23 mouse cellular contexts compared by ENCODE assay signal in genomic region chr19:34298531-34298930, GRCm38 (mm10). TPM values are rescaled to one million over a fixed set of nuclear protein-coding genes. Genes with fewer than 3 reads are reported as not detected.
A peak's percentile ranks its signal among the peaks of the same experiment; 100 is the strongest.
DNase-seq lines count a peak whose midpoint lies in the region; ATAC-seq and TF ChIP-seq lines count a peak whose summit lies in the region.
"Had no signal": no experiment of that assay in that cellular context is flagged by ENCODE, and none has a peak within 500 bp of the region (broad histone marks: within the 10 kb centered on the region; RNA-seq: fewer than 3 reads in every experiment).

No protein-coding gene starts in this region.

- no peak for TF ChIP-seq RAD21 in CH12.LX (IDR thresholded peaks at IDR 0.05; ENCODE audit: low read depth, low read length)

- 85% methylated on average over 1 of the region's 1 CpGs for WGBS in forebrain, embryonic 12.5 days

- no peak overlapping the region for H3K4me3 ChIP-seq in CH12.LX (replicated peaks in 1 of 3; ENCODE audit: low read depth in 2 of 3, low read length in 2 of 3, poor library complexity in 1 of 3)
- no peak overlapping the region for H3K4me3 ChIP-seq in forebrain, embryonic 12.5 days (replicated peaks)

- peak overlapping the region; percentile 68 for H3K27ac ChIP-seq in CH12.LX (ENCODE audit: insufficient read depth, low read depth)
- H3K27ac ChIP-seq in forebrain, embryonic 12.5 days = no peak overlapping the region

- H3K36me3 ChIP-seq in CH12.LX (replicated peaks in 1 of 2; ENCODE audit: control insufficient read depth in 1 of 2, insufficient read depth in 1 of 2, low read length in 1 of 2) = peaks cover 14 to 39% of the 10 kb centered on the region in 2 experiments
- H3K36me3 ChIP-seq in forebrain, embryonic 12.5 days (replicated peaks) = no peaks in the 10 kb centered on the region
- H3K36me3 ChIP-seq: G1E had no signal

- no peak for ATAC-seq in forebrain, embryonic 12.5 days (ENCODE audit: low FRiP score)
- ATAC-seq: Patski had no signal

- TF ChIP-seq POLR2A in CH12.LX (IDR thresholded peaks at IDR 0.05; ENCODE audit: low read depth, low read length) = no peak

- H3K4me1 ChIP-seq in CH12.LX (ENCODE audit: control insufficient read depth in 1 of 2, insufficient read depth in 2 of 2) = peaks cover 38 to 96% of the 10 kb centered on the region in 2 experiments
- no peaks in the 10 kb centered on the region for H3K4me1 ChIP-seq in forebrain, embryonic 12.5 days

- dilution Hi-C loops in CH12.LX (cut with MboI; ENCODE audit: extremely low pct_ligation_motif_present, extremely low pct_unique_long_range_greater_than_20kb, low sequenced_read_pairs) = no loop called here

- peak overlapping the region; percentile 65 for H3K9ac ChIP-seq in CH12.LX (ENCODE audit: insufficient read depth, low read depth)
- no peak overlapping the region for H3K9ac ChIP-seq in forebrain, embryonic 12.5 days

- TF ChIP-seq CTCF in CH12.LX (conservative IDR thresholded peaks at IDR 0.05 in 1 of 2, IDR thresholded peaks at IDR 0.05 in 1 of 2; ENCODE audit: low read depth in 2 of 2, low read length in 2 of 2) = no peak

- in situ Hi-C loops in CH12.LX (cut with MboI; ENCODE audit: low pct_ligation_motif_present, low pct_unique_long_range_greater_than_20kb, low sequenced_read_pairs) = no loop called here

- peak; percentile 71 for TF ChIP-seq EP300 in CH12.LX (IDR thresholded peaks at IDR 0.05; ENCODE audit: low read length)

- H3K79me2 ChIP-seq in CH12.LX (replicated peaks; ENCODE audit: control insufficient read depth, extremely low read depth, insufficient read depth, poor library complexity, severe bottlenecking) = peaks cover 47% of the 10 kb centered on the region

- H3K4me2 ChIP-seq in CH12.LX (ENCODE audit: insufficient read depth, low read depth, poor library complexity, severe bottlenecking) = peak overlapping the region; percentile 90
- no peak overlapping the region for H3K4me2 ChIP-seq in forebrain, embryonic 12.5 days

- DNase-seq in A20 (ENCODE audit: low read depth, low spot score) (peak; percentile 66), CH12.LX (ENCODE audit: extremely low read depth) (no peak)
- DNase-seq in CD4-positive helper T cell, adult 2 months (ENCODE audit: low read depth, low spot score) = peak; percentile 21
- peak; percentile 49 for DNase-seq in induced T-regulatory cell, adult 2 months (ENCODE audit: low read depth)
- DNase-seq in right cerebral cortex, postnatal 36 days (ENCODE audit: low spot score in 2 of 2) = no peak
- DNase-seq in frontal cortex, postnatal 25 days (ENCODE audit: low spot score in 2 of 2) = no peak
- no peak for DNase-seq in neural tube, embryonic 10.5 days (ENCODE audit: extremely low spot score, low spot score)
- DNase-seq: adrenal gland, adult 2 months; adrenal gland, adult 8-10 months; adrenal gland, postnatal 10 days; adrenal gland, postnatal 14 days; adrenal gland, postnatal 25 days; adrenal gland, postnatal 36 days; B cell, adult 2 months; cerebellum, adult 11 months; cerebellum, adult 11-12 months; cerebellum, adult 18-20 months; cerebellum, adult 2 months; cerebellum, adult 8-10 months had no signal

- no peaks in the 10 kb centered on the region for H3K9me3 ChIP-seq in CH12.LX (replicated peaks; ENCODE audit: low read length)
- no peaks in the 10 kb centered on the region for H3K9me3 ChIP-seq in forebrain, embryonic 12.5 days
- H3K9me3 ChIP-seq: G1E had no signal

- H3K27me3 ChIP-seq in CH12.LX (replicated peaks) = no peaks in the 10 kb centered on the region
- no peaks in the 10 kb centered on the region for H3K27me3 ChIP-seq in forebrain, embryonic 12.5 days
- H3K27me3 ChIP-seq: Patski had no signal

TF ChIP-seq in CH12.LX, 34 proteins besides CTCF, POLR2A, EP300 and RAD21:
- TF ChIP-seq ZNF384 (IDR thresholded peaks at IDR 0.05; ENCODE audit: low read depth, low read length) (no peak), ELF1 (IDR thresholded peaks at IDR 0.05; ENCODE audit: low read depth, low read length) (no peak), CHD1 (IDR thresholded peaks at IDR 0.05; ENCODE audit: low read depth, low read length) (0 out of 2 replicates have a peak, but pooled peaks have one; percentile 48), JUN (IDR thresholded peaks at IDR 0.05; ENCODE audit: insufficient read depth, low read depth, low read length) (no peak), PAX5 (IDR thresholded peaks at IDR 0.05; ENCODE audit: low read length) (no peak), JUND (conservative IDR thresholded peaks at IDR 0.05; ENCODE audit: low read depth, low read length) (peak; percentile 39; the same call in 1 of the 2 replicates), USF2 (conservative IDR thresholded peaks at IDR 0.05; ENCODE audit: low read depth, low read length) (no peak), IRF4 (IDR thresholded peaks at IDR 0.05; ENCODE audit: low read depth, low read length) (peak; percentile 63; the same call in 1 of the 2 replicates), USF1 (IDR thresholded peaks at IDR 0.05; ENCODE audit: low read depth, low read length) (no peak), HCFC1 (IDR thresholded peaks at IDR 0.05; ENCODE audit: low read depth, low read length) (no peak), MAFK (IDR thresholded peaks at IDR 0.05; ENCODE audit: insufficient replicate concordance, low read length) (no peak), MAX (IDR thresholded peaks at IDR 0.05; ENCODE audit: low read length) (no peak), MAZ (IDR thresholded peaks at IDR 0.05; ENCODE audit: low read depth, low read length) (no peak), UBTF (IDR thresholded peaks at IDR 0.05; ENCODE audit: low read depth, low read length) (no peak)

RNA-seq across cellular contexts. Expression of gene Fas, which starts 8.1 kb away (rescaled TPM):
- 22.4 and 38.3 TPM in 2 replicates for total RNA-seq in CH12.LX (2012; rRNA removed)
- total RNA-seq in CH12.LX (2014; rRNA removed) = 54.1 and 60.8 TPM in 2 replicates
- 20.8 and 24.3 TPM in 2 replicates for polyA plus RNA-seq in CH12.LX (2012; ENCODE audit: insufficient read length, low read depth)
- polyA plus RNA-seq in forebrain, embryonic 12.5 days (2016; fragmentation: Nextera tagmentation; extraction: Ambion mirVana) = 0.32 and 0.55 TPM in 2 replicates
- total RNA-seq: G1E, MEL had no signal
- polyA plus RNA-seq: G1E had no signal

RNA-seq across cellular contexts. Expression of gene Acta2, which starts 43.1 kb away (rescaled TPM):
- total RNA-seq in CH12.LX (2012; rRNA removed) (not detected in 2 replicates), CH12.LX (2014; rRNA removed) (0.13 TPM in 1 of 2 replicates, not detected in the other)
- polyA plus RNA-seq in CH12.LX (2012; ENCODE audit: insufficient read length, low read depth) = 0.31 and 0.52 TPM in 2 replicates
- 22.7 and 43.7 TPM in 2 replicates for polyA plus RNA-seq in forebrain, embryonic 12.5 days (2016; fragmentation: Nextera tagmentation; extraction: Ambion mirVana)
- total RNA-seq: G1E, MEL had no signal
- polyA plus RNA-seq: G1E had no signal

Comparison
In these comparisons a context has a peak if more than half of its experiments do, and no peak if none do; other contexts are left out.
1. DNase-seq: peak in A20 (single experiment), CD4-positive helper T cell, adult 2 months (single experiment) and induced T-regulatory cell, adult 2 months (single experiment); none in CH12.LX (single experiment), right cerebral cortex, postnatal 36 days (0 of 2), frontal cortex, postnatal 25 days (0 of 2) and neural tube, embryonic 10.5 days (single experiment).
2. RNA of gene Fas, which starts 8.1 kb away (polyA plus RNA-seq): 20.8 to 24.3 TPM in CH12.LX; 0.32 to 0.55 TPM in forebrain, embryonic 12.5 days; every median in the first group is over 10 times any median in the second.
3. RNA of gene Acta2, which starts 43.1 kb away (polyA plus RNA-seq): 22.7 to 43.7 TPM in forebrain, embryonic 12.5 days; 0.31 to 0.52 TPM in CH12.LX; every median in the first group is over 10 times any median in the second.